Mouse (Mus musculus) cerebellum, adult 11 months (tissue): ENCODE results near the gene Cops7b.

Experiments used
- DNase-seq: peaks from one replicate; pipeline ENCODE4 v3.0.0; 2022

Gene Cops7b

GRCm38 (mm10) chr1:86598516-86598915 lies 15.8 kb downstream of the Cops7b start:
- no peak for DNase-seq

GRCm38 (mm10) chr1:86600117-86600516 lies 17.4 kb downstream of the Cops7b start:
- no peak for DNase-seq

GRCm38 (mm10) chr1:86610954-86611353 lies 28.2 kb downstream of the Cops7b start:
- no peak for DNase-seq

GRCm38 (mm10) chr1:86612081-86612480 lies 29.4 kb downstream of the Cops7b start:
- DNase-seq, result no peak

GRCm38 (mm10) chr1:86614269-86614668 lies 31.6 kb downstream of the Cops7b start:
- no peak for DNase-seq

- peak; percentile 27 for DNase-seq
These were observed 35.9 kb downstream of the Cops7b start for GRCm38 (mm10) chr1:86618454-86619125.

GRCm38 (mm10) chr1:86622296-86622695 lies 39.6 kb downstream of the Cops7b start:
- DNase-seq, result no peak

- DNase-seq, result no peak
These were observed 40.6 kb downstream of the Cops7b start for GRCm38 (mm10) chr1:86623001-86624000.

- DNase-seq, result no peak
These were observed 45.6 kb downstream of the Cops7b start for GRCm38 (mm10) chr1:86628270-86628669.

GRCm38 (mm10) chr1:86629936-86630335 lies 47.2 kb downstream of the Cops7b start:
- no peak for DNase-seq

- no peak for DNase-seq
These were observed 47.8 kb downstream of the Cops7b start for GRCm38 (mm10) chr1:86630527-86630926.

- DNase-seq, result no peak
These were observed 50.2 kb downstream of the Cops7b start for GRCm38 (mm10) chr1:86632732-86633380.

GRCm38 (mm10) chr1:86633434-86633833 lies 50.7 kb downstream of the Cops7b start:
- DNase-seq, result no peak

GRCm38 (mm10) chr1:86633840-86634750 lies 51.4 kb downstream of the Cops7b start:
- no peak for DNase-seq

GRCm38 (mm10) chr1:86634751-86635359 lies 52.2 kb downstream of the Cops7b start:
- no peak for DNase-seq

- no peak for DNase-seq
These were observed 60.6 kb downstream of the Cops7b start for GRCm38 (mm10) chr1:86643101-86643809.

- DNase-seq, result no peak
These were observed 64.8 kb downstream of the Cops7b start for GRCm38 (mm10) chr1:86647517-86647916.

GRCm38 (mm10) chr1:86650272-86650671 lies 67.6 kb downstream of the Cops7b start:
- DNase-seq, result peak; percentile 47

- no peak for DNase-seq
These were observed 70.0 kb downstream of the Cops7b start for GRCm38 (mm10) chr1:86652675-86653074.

- DNase-seq, result no peak
These were observed 74.4 kb downstream of the Cops7b start for GRCm38 (mm10) chr1:86657071-86657470.
